Mouse (Mus musculus) R1 (cell line): ENCODE results near the gene Srd5a2.

Experiments used
- DNase-seq: peaks from one replicate; pipeline ENCODE4 v3.0.0-alpha.2; 2018; ENCODE audit warnings: low read depth, low spot score

Srd5a2 gene

DNA sequence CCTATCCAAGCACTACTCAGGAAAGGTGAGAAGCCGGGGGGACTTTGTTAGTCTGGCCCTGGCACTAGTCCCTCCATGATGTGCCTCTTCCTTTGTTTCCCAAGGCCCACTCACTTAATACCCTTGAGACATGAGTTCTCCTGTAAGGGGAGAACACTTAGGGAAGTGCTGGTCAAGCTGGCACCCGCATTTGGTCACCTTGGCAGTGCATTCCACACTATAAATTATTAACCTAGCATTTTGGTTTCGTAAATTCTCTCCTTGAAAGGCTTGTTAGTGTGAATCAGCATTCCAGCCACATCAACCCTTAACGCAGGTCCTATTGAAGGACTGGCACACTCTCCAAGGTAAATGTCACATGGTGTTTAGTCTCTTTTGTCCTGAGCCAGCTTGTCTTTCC, 61.8 kb downstream of the Srd5a2 start:
- DNase-seq, result no peak

DNA sequence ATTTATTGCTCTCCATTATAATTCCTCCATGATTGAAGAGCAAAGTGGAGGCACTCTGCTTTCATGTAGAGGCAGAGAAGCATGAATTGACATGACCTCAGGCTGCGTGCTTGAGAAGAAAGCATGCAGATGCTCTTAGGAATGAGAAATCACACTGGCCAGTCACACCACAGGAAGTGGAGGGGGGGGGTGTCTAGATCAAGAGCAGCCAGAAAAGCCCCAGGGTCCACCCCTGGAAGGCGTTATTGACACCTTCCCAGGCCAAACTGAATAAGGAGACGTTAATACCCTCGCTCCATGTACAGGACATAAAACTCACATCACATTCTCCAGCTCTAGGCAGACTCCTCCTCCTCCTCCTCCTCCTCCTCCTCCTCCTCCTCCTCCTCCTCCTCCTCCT, 63.2 kb downstream of the Srd5a2 start:
- DNase-seq, result no peak

DNA sequence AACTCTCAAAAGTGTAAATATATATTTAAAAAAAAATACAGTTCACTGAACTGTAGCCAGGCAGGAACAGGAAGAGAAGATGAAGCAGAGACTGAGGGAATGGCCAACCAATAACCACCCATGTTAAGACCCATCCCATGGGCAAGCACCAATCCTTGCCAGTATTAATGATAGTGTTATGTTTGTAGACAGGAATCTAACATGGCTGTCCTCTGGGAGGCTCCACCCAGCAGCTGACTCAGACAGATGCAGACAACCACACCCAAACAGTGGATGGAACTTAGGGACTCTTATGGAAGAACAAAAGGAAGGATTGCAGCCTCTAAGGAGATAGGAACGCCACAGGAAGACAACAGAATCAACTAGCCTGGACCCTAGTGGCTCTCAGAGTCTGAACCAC, 64.8 kb downstream of the Srd5a2 start:
- DNase-seq, result no peak

DNA sequence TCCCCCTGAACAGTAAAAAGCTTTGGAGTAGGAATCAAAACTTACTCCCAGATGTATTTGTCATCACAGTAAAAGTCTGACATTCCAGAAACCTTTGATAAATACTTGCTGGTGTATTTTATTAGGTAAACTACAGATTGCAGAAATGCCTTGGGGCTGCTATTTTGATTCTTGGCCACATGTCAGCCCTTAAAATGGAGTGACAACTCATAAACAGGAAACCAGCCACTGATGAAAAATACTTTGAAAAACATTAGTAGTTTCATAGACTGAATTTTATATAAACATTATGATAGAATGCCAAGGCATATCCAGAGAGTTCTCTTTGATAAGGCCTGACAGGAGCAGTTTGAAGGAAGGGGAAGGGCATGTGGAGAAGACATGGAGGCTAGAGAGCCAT, 71.7 kb downstream of the Srd5a2 start:
- no peak for DNase-seq

DNA sequence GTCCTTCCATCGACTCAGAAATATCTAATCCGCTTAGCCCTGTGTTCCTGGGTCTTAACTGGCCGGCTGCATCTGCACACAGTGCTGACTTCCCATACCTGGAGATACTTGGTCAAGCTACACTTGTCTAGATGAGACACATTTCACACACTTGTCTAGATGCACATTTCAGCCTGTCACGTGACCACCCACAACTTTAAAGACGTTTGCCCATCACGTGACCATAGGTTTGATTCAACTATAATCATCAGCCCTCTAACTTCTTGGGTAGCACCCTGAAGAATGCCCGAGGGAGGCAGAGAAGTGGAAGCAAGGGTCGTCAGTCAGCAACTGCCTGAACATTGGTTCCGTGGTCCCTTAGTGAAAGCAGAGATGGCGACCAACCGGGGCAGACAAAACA, 75.1 kb downstream of the Srd5a2 start:
- no peak for DNase-seq

DNA sequence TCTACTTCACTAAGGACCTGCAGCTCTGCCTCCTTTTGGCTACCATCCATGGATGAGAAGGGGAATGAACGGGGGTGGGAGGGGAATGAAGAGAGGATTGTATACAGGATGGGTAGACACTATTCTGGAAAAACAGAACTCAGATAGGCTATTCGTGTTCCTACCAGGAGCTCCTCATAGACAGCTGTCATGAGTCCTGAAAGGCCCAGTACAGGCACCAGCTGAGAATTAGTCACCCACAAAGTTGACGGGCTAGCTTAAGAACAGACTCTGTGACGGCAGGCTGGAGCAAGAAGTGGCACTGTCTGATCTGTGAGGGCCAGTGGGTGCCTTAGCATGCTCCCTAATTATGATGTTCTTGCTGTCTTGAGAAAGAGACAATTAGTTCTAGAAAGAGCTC, 76.4 kb downstream of the Srd5a2 start:
- DNase-seq, result no peak

DNA sequence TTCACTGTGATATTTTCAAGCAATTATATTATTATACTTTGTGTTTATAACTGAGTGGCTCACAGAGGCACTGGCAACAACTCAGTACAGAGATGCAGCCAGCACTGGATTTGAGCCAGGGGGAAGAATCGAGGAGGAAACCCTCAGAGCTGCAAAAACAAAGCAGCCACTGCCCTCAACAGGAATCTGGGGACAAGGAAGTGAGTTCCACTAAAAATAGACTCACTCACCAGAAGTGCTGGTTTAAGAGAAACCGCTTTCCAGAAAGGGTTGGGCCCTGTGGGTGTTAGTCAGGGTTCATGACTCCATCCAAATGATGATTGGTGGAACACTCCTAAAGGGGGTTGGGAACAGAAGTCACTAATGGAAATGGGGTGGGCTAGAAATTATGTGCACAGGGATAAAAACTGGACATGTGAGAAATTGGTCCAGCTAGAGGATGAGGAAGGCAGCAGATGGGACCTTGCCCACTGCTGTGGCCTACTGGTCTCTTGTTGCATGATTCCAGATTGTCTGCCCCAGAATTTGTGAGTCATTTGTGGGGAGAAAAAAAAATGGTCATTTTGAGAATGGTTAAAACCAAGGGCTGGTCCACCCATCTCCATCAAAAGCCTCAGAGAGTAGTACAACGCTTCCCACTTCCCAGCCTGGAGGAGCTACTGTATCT, 77.2 kb downstream of the Srd5a2 start:
- no peak for DNase-seq
